Mouse (Mus musculus) NIH3T3 (cell line): ENCODE results near the gene Foxj3.

ENCODE experiments used
- DNase-seq: peaks from one replicate; pipeline ENCODE4 v3.0.0-alpha.2; 2012; ENCODE audit warnings: low read depth

Foxj3 gene

GRCm38 (mm10) chr4:119637176-119637845 is 100.5 kb downstream of the Foxj3 start, which contains the start of gene Guca2a:
Guca2a (plus strand) TSS chr4:119637704.
- peak; percentile 17 for DNase-seq

- DNase-seq = no peak
Observed at GRCm38 (mm10) chr4:119637946-119638345, 101.1 kb downstream of the Foxj3 start.

GRCm38 (mm10) chr4:119638656-119639055 is 101.9 kb downstream of the Foxj3 start:
- DNase-seq = no peak

- DNase-seq = no peak
Observed at GRCm38 (mm10) chr4:119642666-119643065, 105.9 kb downstream of the Foxj3 start.

- DNase-seq = no peak
Observed at GRCm38 (mm10) chr4:119657011-119657410, 120.2 kb downstream of the Foxj3 start.

- no peak for DNase-seq
Observed at GRCm38 (mm10) chr4:119658246-119658645, 121.4 kb downstream of the Foxj3 start.

GRCm38 (mm10) chr4:119658731-119659130 is 121.9 kb downstream of the Foxj3 start, which contains the start of gene Guca2b:
Guca2b (minus strand) TSS chr4:119658954.
- DNase-seq = no peak

GRCm38 (mm10) chr4:119660007-119660406 is 123.2 kb downstream of the Foxj3 start:
- DNase-seq = no peak

GRCm38 (mm10) chr4:119662151-119662550 is 125.3 kb downstream of the Foxj3 start:
- no peak for DNase-seq

- peak; percentile 90 for DNase-seq
Observed at GRCm38 (mm10) chr4:119662976-119663375, 126.2 kb downstream of the Foxj3 start.

GRCm38 (mm10) chr4:119663409-119664095 is 126.7 kb downstream of the Foxj3 start:
- DNase-seq = no peak

- DNase-seq = no peak
Observed at GRCm38 (mm10) chr4:119665166-119665565, 128.4 kb downstream of the Foxj3 start.

GRCm38 (mm10) chr4:119666116-119666515 is 129.3 kb downstream of the Foxj3 start:
- no peak for DNase-seq

- DNase-seq = peak; percentile 83
Observed at GRCm38 (mm10) chr4:119667454-119667853, 130.7 kb downstream of the Foxj3 start.

- DNase-seq = no peak
Observed at GRCm38 (mm10) chr4:119668185-119668584, 131.4 kb downstream of the Foxj3 start.

- no peak for DNase-seq
Observed at GRCm38 (mm10) chr4:119668596-119668995, 131.8 kb downstream of the Foxj3 start.

- no peak for DNase-seq
Observed at GRCm38 (mm10) chr4:119669356-119670209, 132.8 kb downstream of the Foxj3 start.

- no peak for DNase-seq
Observed at GRCm38 (mm10) chr4:119670210-119670555, 133.4 kb downstream of the Foxj3 start.

- no peak for DNase-seq
Observed at GRCm38 (mm10) chr4:119670736-119671135, 133.9 kb downstream of the Foxj3 start.

GRCm38 (mm10) chr4:119671164-119671563 is 134.4 kb downstream of the Foxj3 start:
- no peak for DNase-seq

GRCm38 (mm10) chr4:119672685-119673084 is 135.9 kb downstream of the Foxj3 start:
- peak; percentile 57 for DNase-seq
